Mouse (Mus musculus) kidney, adult 2 months (tissue): ENCODE results near the gene Zfp839.

Experiments
- CTCF ChIP-seq: fragments of 200-500 bp; conservative IDR thresholded peaks from 2 replicates; pipeline ENCODE4 v1.5.1; 2011; ENCODE audit warnings: low read depth, mild to moderate bottlenecking, control low read depth, low read length, moderate library complexity, mixed read lengths; ENCODE audit not compliant: insufficient read depth, insufficient read length
- POLR2A ChIP-seq: fragments of 200-500 bp; IDR thresholded peaks from one replicate; pipeline ENCODE4 v1.6.1; 2011; ENCODE audit warnings: low read depth, low read length, control low read depth

GRCm38 (mm10) chr12:110819367-110819766 lies 30.7 kb upstream of the Zfp839 start:
- TF ChIP-seq POLR2A = no peak
- TF ChIP-seq CTCF = no peak
